Mouse (Mus musculus) heart, embryonic 10.5 days (tissue): ENCODE data around the gene Spata31d1b. TPM values are rescaled to one million over a fixed set of nuclear protein-coding genes. Genes with fewer than 3 reads are reported as not detected.
"Not testable (repeated sequence)": the region's sequence is repeated elsewhere in the genome, so short reads cannot be mapped to it uniquely, and the experiment has no call there.

Experiments
- DNase-seq: peaks from one replicate; pipeline ENCODE4 v3.0.0-alpha.2; 2017; ENCODE audit warnings: low spot score
- H3K27ac ChIP-seq: fragments of 300-500 bp; sonication (generic); 2 replicates; pipeline ENCODE4 v1.5.1; 2016; ENCODE audit warnings: mild to moderate bottlenecking
- H3K27me3 ChIP-seq: fragments of 300-500 bp; sonication (generic); 2 replicates; pipeline ENCODE4 v1.6.1; 2016; ENCODE audit warnings: mild to moderate bottlenecking; ENCODE audit not compliant: poor library complexity, insufficient read depth, severe bottlenecking
- H3K36me3 ChIP-seq: fragments of 300-500 bp; sonication (generic); 2 replicates; pipeline ENCODE4 v1.6.1; 2016; ENCODE audit warnings: mild to moderate bottlenecking, moderate library complexity
- H3K4me1 ChIP-seq: fragments of 300-500 bp; sonication (generic); 2 replicates; pipeline ENCODE4 v1.6.1; 2016; ENCODE audit warnings: mild to moderate bottlenecking
- H3K4me3 ChIP-seq: fragments of 300-500 bp; sonication (generic); 2 replicates; pipeline ENCODE4 v1.5.1; 2016; ENCODE audit warnings: mild to moderate bottlenecking, moderate library complexity
- H3K9me3 ChIP-seq: fragments of 300-500 bp; sonication (generic); 2 replicates; pipeline ENCODE4 v1.6.1; 2016; ENCODE audit warnings: mild to moderate bottlenecking, moderate library complexity
- WGBS: fragments of 180-500 bp; shearing (Covaris S2); methylation state at CpG from one replicate; pipeline ENCODE4 v1.1.7; 2016; 5-methylcytosine and 5-hydroxymethylcytosine counted together
- polyA plus RNA-seq: library from polyadenylated mRNA; unstranded; fragments of >200 nt; fragmentation: Nextera tagmentation; extraction: Ambion mirVana; gene quantifications from 2 replicates; pipeline ENCODE4 v1.2.1, GENCODE M21; 2016

Gene Spata31d1b
- polyA plus RNA-seq, 1 experiment from 2014 or later: not detected

DNA sequence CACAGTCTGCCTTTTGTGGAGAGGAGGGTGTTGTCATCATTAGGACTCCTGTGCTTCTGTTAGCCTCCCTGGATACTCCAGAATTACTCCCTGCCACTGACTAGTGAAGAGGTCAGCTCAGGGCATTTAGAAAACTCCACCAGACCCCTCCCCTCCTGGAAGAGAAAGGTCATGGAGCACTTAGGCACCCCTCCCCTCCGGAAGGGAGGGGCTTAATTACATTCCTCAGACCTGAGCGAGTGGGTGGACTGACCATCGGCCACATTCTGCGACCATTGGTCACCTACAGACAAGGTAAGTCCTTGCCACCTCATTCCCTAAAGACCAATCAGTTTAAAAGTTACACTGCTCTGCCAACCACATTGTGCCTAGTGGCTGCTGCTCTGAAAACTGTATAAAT is 32.8 kb upstream of the Spata31d1b start:
- Histone ChIP-seq H3K27ac (no peak overlapping the region), H3K4me3 (no peak overlapping the region), H3K36me3 (no peaks in the 10 kb centered on the region), H3K9me3 (no peaks in the 10 kb centered on the region), H3K4me1 (peaks cover 10% of the 10 kb centered on the region), H3K27me3 (0 out of 2 replicates have a peak, but pooled peaks cover 4% of the 10 kb centered on the region)
- DNase-seq: no peak
- 41% methylated on average over 4 of the region's 4 CpGs for WGBS

DNA sequence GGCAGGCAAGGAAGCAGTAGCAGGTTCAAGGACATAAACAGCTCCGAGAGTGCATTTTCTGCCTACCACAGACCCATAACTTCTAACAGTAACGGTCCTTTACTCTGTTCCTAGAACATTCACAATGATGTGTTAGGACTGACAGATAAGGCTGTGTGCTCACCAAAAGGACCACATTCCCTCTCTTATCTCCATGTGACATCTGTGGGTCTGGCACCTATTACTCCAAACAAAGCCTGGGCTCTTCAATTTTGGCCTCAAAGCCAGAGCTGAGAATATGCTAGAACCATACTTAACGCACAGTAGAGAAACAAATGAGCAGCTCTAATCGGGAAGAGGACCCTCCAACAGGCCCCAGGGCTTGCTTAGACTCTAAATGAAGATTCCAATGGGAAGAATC is 32.2 kb upstream of the Spata31d1b start:
- H3K9me3 ChIP-seq: no peaks in the 10 kb centered on the region
- H3K36me3 ChIP-seq: no peaks in the 10 kb centered on the region
- no peak overlapping the region for H3K4me3 ChIP-seq
- DNase-seq: no peak
- WGBS: 58% methylated on average over 4 of the region's 4 CpGs
- peaks cover 4% of the 10 kb centered on the region for H3K4me1 ChIP-seq
- H3K27me3 ChIP-seq: 0 out of 2 replicates have a peak, but pooled peaks cover 4% of the 10 kb centered on the region
- no peak overlapping the region for H3K27ac ChIP-seq

DNA sequence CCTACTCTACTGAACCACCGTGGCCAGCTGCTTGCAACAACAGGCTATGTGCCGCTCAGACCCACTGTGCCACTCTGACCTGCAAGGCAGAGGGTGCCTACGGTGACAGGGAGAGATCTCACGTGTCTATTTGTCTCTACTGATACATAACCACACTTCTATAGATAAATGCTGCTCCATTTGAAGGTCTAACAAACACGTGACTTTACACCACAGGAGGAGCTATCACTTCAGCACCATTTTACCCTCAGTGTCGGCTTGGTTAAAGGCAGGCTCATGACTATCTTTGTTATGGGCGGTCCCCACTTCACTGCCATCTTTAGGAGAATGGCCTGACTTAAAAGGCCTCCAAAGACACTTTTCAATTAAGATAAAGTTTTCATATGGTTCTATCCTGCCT is 29.5 kb upstream of the Spata31d1b start:
- H3K27me3 ChIP-seq: 0 out of 2 replicates have a peak, but pooled peaks cover 4% of the 10 kb centered on the region
- H3K9me3 ChIP-seq: no peaks in the 10 kb centered on the region
- peaks cover 4% of the 10 kb centered on the region for H3K4me1 ChIP-seq
- no peaks in the 10 kb centered on the region for H3K36me3 ChIP-seq
- no peak overlapping the region for H3K4me3 ChIP-seq
- DNase-seq: no peak
- no peak overlapping the region for H3K27ac ChIP-seq
- 19% methylated on average over 7 of the region's 7 CpGs for WGBS

DNA sequence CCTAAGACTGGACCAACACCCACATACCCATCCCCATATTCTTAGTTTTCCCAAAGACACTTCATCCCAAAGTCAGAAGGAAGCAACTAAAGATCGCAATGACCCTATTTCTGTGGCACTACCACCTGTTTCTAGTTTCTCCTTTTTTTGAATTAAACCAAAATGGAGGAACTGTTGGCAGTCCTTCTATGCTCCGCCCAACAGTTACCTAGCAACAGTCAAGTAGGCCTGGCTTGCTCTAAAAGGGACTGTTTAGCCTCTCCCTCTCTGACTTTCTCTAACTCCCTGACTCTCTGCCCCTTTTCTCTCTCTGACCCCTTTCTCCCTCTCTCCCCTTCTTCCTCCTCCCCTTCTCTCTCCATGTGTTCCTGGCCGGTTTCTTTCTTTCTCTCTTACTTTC is 26.8 kb upstream of the Spata31d1b start:
- Histone ChIP-seq H3K27ac (no peak overlapping the region), H3K36me3 (no peaks in the 10 kb centered on the region), H3K4me3 (no peak overlapping the region), H3K9me3 (no peaks in the 10 kb centered on the region), H3K4me1 (peaks cover 4% of the 10 kb centered on the region), H3K27me3 (0 out of 2 replicates have a peak, but pooled peaks cover 4% of the 10 kb centered on the region)
- WGBS: 88% methylated on average over 3 of the region's 3 CpGs
- no peak for DNase-seq

DNA sequence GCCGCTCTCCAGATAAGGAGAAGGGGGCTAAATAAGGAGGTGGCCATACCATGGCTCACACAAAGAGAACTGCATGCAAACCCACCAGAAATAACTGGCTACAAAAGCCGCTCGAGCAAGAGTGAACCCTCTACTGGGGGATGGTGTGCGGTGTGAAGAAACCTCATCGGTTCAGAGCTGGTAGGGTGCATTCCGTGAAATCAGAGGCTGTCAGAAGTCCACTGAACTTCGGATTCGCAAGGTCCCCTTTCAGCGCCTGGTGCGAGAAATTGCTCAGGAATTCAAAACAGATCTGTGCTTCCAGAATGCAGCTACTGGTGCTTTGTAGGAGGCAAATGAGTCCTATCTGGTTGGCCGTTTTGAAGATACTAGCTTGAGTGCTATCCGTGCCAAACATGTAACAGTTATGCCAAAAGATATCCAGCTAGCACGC is 23.7 kb upstream of the Spata31d1b start:
- H3K36me3 ChIP-seq: no peaks in the 10 kb centered on the region
- peak overlapping the region; percentile 48; the same call in 1 of the 2 replicates for H3K27ac ChIP-seq
- WGBS: 31% methylated on average over 13 of the region's 13 CpGs
- H3K27me3 ChIP-seq: no peaks in the 10 kb centered on the region
- no peak for DNase-seq
- no peaks in the 10 kb centered on the region for H3K4me1 ChIP-seq
- peak overlapping the region; percentile 29; the same call in 1 of the 2 replicates for H3K4me3 ChIP-seq
- no peaks in the 10 kb centered on the region for H3K9me3 ChIP-seq

DNA sequence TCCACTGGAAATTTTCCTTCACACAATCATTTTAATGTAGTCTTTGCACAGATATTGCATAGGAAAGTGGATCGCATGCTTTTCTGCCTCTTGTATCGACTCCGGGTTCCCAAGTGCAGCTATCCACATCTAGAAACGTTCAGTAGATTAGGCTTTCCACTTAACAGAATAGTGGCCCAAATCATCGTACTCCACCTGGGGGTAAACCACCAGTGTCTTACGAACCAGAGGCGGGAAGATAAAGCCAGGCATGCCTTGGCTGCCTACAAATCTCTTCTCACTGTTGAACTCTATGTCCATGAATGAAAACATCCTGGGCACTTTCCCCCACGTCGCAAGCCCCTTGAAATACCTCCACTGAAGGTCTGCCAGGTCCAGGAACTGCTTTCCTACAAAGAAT is 22.8 kb upstream of the Spata31d1b start:
- H3K4me1 ChIP-seq: no peaks in the 10 kb centered on the region
- WGBS: 71% methylated on average over 9 of the region's 9 CpGs
- no peaks in the 10 kb centered on the region for H3K36me3 ChIP-seq
- no peak overlapping the region for H3K4me3 ChIP-seq
- H3K9me3 ChIP-seq: no peaks in the 10 kb centered on the region
- no peak for DNase-seq
- H3K27me3 ChIP-seq: no peaks in the 10 kb centered on the region
- H3K27ac ChIP-seq: no peak overlapping the region

DNA sequence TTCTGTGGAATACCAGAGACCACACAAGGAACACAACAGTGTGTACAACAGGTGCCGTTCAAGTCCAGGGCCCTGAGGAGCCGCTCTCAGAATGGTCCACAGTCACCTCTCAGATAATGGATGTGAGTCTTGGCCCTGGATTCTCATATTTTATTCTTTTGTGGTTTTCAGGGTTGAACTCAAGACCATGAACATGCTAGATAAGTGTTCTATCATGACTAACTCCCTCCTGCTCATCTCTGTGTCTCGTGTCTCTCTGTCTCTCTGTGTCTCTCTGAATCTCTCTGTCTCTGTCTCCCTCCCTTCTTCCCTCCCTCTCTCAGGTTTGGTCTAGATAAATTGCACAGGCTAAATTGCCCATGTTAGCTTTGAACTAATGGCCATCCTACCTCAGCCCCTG is 22.2 kb upstream of the Spata31d1b start:
- Histone ChIP-seq H3K36me3 (no peaks in the 10 kb centered on the region), H3K27me3 (no peaks in the 10 kb centered on the region), H3K27ac (no peak overlapping the region), H3K4me1 (no peaks in the 10 kb centered on the region), H3K4me3 (no peak overlapping the region), H3K9me3 (no peaks in the 10 kb centered on the region)
- 87% methylated on average over 3 of the region's 3 CpGs for WGBS
- no peak for DNase-seq

DNA sequence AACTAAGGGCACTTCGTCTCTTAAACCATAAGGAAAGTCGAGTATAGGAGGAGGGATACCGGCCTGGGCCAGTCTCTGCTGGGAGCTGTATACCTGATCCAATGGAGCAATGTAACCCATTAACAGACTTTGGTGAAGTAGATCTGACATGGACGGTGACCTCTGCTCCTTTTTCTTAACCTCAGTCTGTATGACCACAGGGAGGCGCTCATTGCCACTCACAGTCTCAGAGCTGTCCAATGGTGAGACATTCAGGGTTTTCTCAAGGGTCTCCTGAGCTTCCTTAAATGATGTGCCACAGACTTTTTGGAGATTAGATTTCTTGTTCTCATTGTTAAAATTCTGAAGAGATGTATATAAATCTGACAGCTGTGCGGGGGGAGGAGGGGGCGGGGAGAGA is 21.5 kb upstream of the Spata31d1b start:
- Histone ChIP-seq H3K27ac (no peak overlapping the region), H3K4me1 (no peaks in the 10 kb centered on the region), H3K36me3 (no peaks in the 10 kb centered on the region), H3K9me3 (no peaks in the 10 kb centered on the region), H3K27me3 (no peaks in the 10 kb centered on the region), H3K4me3 (no peak overlapping the region)
- no peak for DNase-seq
- WGBS: 77% methylated on average over 7 of the region's 7 CpGs

DNA sequence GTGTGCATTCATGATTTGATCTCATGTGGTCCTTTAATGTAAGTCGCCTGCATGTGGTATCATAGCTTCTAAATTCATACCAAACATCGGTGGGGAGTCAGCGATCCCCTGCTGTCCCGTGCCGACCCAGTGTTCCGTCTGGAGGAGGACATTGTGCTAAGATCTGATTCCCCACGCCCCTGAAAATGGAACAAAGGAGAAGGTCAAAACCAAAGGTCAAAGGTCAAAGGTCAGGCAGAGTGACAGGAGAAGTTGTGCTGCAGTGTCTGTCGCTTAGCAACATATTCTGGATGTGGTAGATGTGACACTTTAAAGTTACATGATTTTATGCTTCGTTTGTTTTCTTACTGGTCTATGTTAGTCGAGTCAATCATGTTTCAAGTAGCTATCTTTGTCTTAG is 20.6 kb upstream of the Spata31d1b start:
- Histone ChIP-seq H3K4me3 (no peak overlapping the region), H3K36me3 (no peaks in the 10 kb centered on the region), H3K4me1 (no peaks in the 10 kb centered on the region), H3K27ac (no peak overlapping the region), H3K27me3 (no peaks in the 10 kb centered on the region), H3K9me3 (no peaks in the 10 kb centered on the region)
- WGBS: 79% methylated on average over 10 of the region's 10 CpGs
- DNase-seq: no peak

DNA sequence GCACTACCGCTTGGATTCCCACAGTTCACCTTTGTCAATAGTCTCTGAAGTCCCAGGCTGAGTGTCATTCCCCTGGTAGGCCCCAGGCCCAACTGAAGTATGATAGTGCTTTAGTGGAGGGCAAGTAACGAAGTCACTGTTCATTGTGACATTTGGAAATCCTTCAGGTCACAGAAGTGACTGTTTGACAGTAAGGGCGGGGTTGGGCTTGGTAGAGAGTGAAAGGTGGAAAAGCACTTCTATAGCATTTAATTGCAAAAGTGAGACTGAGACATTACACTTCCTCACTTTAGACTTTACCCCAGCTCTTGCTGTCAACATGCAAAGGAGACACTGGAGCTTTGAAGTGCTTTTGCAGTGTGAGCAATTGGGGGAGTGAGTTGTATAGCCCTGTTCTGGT is 18.1 kb upstream of the Spata31d1b start, which contains the start of gene 4921517D22Rik:
Gene 4921517D22Rik, minus strand, starts transcription at position 101 of the 400 bp plus-strand sequence.
- no peaks in the 10 kb centered on the region for H3K9me3 ChIP-seq
- DNase-seq: no peak
- no peak within 1 kb of the TSS for H3K27ac ChIP-seq
- 80% methylated on average over 3 of the region's 3 CpGs for WGBS
- H3K36me3 ChIP-seq: no peaks in the 10 kb centered on the region
- H3K27me3 ChIP-seq: no peaks in the 10 kb centered on the region
- H3K4me1 ChIP-seq: no peaks in the 10 kb centered on the region
- no peak within 1 kb of the TSS for H3K4me3 ChIP-seq

DNA sequence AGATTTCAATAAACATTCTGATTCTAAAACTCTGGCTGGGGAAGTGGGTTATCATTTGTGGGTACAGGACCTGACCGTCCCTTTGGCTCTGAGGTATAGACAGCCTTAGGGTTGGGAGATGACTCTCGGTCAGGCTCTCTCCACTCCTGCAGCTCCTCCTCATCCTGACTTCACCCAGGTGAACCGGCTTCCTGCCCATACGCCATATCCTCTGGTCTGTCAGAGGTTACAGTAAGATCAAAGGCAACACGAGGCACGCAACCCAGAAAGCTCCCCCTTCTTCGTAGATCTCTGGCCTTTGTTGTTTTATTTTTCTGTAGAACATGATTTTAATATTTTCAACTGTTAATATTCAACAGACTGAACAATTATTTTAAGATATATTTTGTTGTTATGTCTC is 16.3 kb upstream of the Spata31d1b start:
- Histone ChIP-seq H3K9me3 (no peaks in the 10 kb centered on the region), H3K27ac (no peak overlapping the region), H3K4me3 (no peak overlapping the region), H3K27me3 (no peaks in the 10 kb centered on the region), H3K4me1 (no peaks in the 10 kb centered on the region), H3K36me3 (no peaks in the 10 kb centered on the region)
- WGBS: 89% methylated on average over 7 of the region's 7 CpGs
- no peak for DNase-seq

DNA sequence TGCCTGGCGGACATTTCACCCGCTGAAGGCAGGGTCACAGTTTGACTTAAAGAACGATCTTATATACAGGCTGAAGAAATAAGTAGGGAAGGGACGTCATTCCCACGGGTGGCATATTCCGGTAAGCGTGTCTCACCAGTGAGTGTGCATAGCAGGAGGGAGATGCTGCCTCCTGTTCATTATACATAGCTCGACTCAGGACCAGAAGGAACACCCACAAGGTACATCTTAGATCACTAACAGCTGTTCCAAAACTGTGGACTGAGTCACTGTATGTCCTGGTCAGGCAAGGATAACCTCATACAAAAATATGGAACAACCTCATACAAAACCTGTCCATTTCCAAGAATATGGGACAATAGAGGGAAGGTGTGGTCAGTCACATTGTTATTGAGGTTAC is 13.0 kb upstream of the Spata31d1b start:
- H3K36me3 ChIP-seq: no peaks in the 10 kb centered on the region
- WGBS: 87% methylated on average over 8 of the region's 8 CpGs
- H3K27ac ChIP-seq: no peak overlapping the region
- peaks cover 7% of the 10 kb centered on the region for H3K4me1 ChIP-seq
- no peaks in the 10 kb centered on the region for H3K9me3 ChIP-seq
- peaks cover 17% of the 10 kb centered on the region; the same call in 1 of the 2 replicates for H3K27me3 ChIP-seq
- no peak for DNase-seq
- no peak overlapping the region for H3K4me3 ChIP-seq

DNA sequence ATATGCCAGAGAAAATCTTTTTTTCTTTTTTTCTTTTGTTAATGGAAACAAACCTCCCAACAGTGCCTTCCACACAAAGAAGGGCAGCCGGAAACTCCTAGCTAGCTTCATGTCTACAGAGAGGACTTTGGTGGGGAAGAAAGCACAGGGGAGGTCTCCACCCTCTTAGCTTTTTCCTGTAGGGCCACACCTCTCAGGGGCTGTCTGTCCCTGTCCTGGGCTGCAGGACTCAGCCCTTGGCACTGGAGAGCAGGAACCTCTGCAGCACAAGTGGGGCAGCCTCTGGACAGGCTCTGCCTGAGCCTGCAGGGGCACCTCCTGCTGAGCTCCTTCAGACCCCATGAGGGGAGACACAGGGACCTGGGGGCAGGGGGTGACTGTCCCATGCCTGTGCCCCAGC is 11.9 kb upstream of the Spata31d1b start:
- H3K9me3 ChIP-seq, H3K36me3 ChIP-seq, H3K27ac ChIP-seq, H3K4me3 ChIP-seq, DNase-seq: not testable (repeated sequence)
- H3K4me1 ChIP-seq: peaks cover 14% of the 10 kb centered on the region
- 54% methylated on average over 1 of the region's 1 CpGs for WGBS
- peaks cover 17% of the 10 kb centered on the region; the same call in 1 of the 2 replicates for H3K27me3 ChIP-seq

DNA sequence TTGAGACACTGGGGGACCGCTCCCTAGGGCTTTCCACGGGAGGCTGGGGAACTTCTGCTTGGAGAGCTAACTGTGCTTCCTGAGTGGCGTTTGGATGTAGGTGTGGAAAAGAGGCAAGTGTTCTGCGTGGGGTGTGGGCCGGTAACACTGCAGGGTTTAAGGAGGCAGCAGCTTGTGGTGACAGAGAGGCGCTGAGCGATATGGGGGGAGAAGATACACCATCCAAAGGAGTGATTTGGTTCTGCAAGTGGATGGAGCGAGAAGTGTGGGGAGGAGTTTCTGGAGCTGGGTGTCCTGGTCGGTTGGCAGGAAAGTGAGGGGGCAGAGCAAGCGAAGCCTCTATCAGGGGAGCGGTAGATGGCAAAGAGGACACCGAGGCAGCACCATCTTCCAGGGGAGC is 8.6 kb upstream of the Spata31d1b start:
- Histone ChIP-seq H3K36me3 (no peaks in the 10 kb centered on the region), H3K4me3 (no peak overlapping the region), H3K27me3 (peaks cover 17% of the 10 kb centered on the region; the same call in 1 of the 2 replicates), H3K9me3 (no peaks in the 10 kb centered on the region), H3K4me1 (peaks cover 14% of the 10 kb centered on the region), H3K27ac (0 out of 2 replicates have a peak overlapping the region, but pooled peaks have one; percentile 7)
- WGBS: 77% methylated on average over 12 of the region's 12 CpGs
- no peak for DNase-seq
